Mouse (Mus musculus) v-Abl transformed pro-B cells (cell line): ENCODE measurements at regions not wholly inside any gene's neighbourhood (a gene's known extent, or its start where the extent isn't known, plus 50 kb on each side); places are given as distances from the start of the nearest gene placed in this dataset.

Experiments
- in situ Hi-C, 2 experiments: fragments of 400-800 bp; cut with MboI; formaldehyde crosslinking; loops; one replicate each; pipeline ENCODE4 v1.15.1; 2025; ENCODE audit not compliant: unreplicated experiment in 2 of 2

- in situ Hi-C loops, result no loop called here
Observed at GRCm38 (mm10) chrX:58445624-58446323, 423.3 kb downstream of the Zic3 start.

GRCm38 (mm10) chrX:58447605-58448004 is 425.1 kb downstream of the Zic3 start:
- in situ Hi-C loops, result no loop called here

GRCm38 (mm10) chrX:58469683-58470082 is 439.5 kb upstream of the 4930550L24Rik start:
- in situ Hi-C loops, result no loop called here

- in situ Hi-C loops, result no loop called here
Observed at GRCm38 (mm10) chrX:58470986-58471385, 438.2 kb upstream of the 4930550L24Rik start.

DNA sequence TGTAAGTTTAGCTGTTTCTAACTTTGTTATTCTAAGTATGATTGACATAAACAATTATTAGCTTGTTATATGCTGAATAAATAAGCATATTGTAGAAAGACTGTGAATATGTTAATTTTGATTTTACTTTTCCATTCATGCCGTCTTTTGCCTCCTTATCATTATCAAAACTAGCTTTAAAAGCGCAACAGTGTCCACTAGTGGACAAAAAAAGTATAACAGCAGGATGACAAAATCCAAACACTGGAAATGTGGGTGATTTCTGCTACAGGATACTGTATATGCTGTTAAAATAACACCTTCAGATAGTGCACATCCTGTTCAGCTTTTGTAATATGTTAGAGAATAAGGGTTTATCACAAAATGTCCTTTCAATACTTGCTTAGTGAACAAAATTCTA is 418.3 kb upstream of the 4930550L24Rik start:
- in situ Hi-C loops, result loop anchor here (10.0 to 25.0 kb wide), 2 partner anchors 1054 to 1956 kb away; no protein-coding TSS in a partner anchor

GRCm38 (mm10) chrX:58503573-58503972 is 405.6 kb upstream of the 4930550L24Rik start:
- in situ Hi-C loops, result loop anchor here in 1 of 2 experiments (10.0 to 25.0 kb wide), 3 partner anchors 109 to 1961 kb away; no protein-coding TSS in a partner anchor

GRCm38 (mm10) chrX:58514925-58515324 is 394.2 kb upstream of the 4930550L24Rik start:
- in situ Hi-C loops, result loop anchor here in 1 of 2 experiments (10.0 to 25.0 kb wide), 3 partner anchors 97 to 650 kb away; no protein-coding TSS in a partner anchor
